Mouse (Mus musculus) thymus, postnatal 4 days (tissue): Measurements from ENCODE around the gene Map2k5.

Experiments used
- DNase-seq: peaks from one replicate; pipeline ENCODE4 v3.0.0; 2021

Gene Map2k5

DNA sequence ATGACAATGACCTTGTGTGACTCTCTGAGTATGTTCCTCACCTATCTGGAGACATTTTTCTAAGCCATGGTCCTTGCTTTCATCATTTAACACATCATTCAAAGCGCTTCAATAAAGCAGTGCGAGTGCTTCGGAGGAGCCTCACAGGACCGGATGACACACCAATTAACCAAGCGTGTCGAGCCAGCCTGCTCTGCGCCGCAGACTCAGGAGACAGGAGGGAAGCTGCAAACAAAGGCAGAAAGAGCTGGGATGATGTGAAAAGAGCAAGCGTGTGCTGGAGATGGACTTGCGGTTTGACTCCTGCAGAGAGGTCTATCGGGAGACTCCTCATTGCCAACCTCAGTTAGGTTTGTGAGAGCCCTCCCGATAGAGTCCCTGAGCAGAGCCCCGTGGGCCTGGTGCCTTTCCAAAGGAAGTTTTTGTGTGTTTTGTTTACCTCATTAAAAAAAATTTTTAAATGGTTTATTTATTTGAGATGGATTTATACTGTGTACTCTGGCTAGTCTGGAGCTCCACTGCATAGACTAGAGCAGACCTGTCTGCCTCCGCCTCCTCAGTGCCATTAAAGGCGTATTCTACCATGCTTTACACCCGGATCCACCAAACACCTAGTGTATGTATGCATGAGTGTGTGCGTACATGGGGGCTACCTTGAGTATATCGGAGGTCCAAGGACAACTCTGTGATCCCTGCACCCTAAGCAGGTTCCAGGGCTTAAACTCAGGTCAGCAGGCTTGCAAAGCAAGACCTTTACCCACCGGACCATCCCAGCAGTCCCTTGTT is 126.7 kb downstream of the Map2k5 start:
- DNase-seq, result no peak

DNA sequence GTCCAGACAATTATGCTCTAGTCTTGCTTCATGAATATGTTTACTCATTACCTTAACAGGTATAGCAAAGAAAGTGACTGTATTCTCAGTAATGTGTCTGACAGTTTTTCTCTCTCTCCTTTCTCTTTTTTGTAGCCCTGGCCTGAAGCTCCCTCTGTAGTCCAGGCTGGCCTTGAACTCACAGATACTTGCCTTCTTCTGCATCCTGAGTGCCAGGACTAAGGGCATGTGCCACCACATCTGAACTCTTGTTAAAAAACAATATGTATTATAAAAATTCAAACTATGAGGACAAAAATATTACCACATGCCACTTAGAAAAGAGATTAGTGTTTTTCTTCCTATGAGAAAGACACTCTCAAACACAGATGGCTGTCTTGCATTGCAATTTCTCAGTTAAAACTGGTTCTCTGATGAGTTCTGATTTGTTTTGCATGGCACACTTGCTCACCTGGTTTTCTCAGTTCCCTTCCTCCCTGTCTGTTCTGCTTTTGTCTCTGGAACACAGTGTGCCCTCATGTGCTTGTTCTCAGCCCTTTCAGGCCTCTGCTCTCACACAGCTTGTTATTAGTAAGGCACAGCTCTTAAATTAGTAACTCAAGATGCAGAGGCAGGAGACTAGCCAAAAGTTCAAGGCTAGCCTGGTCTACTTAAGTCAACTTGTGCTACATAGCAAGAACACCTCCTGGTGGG is 129.5 kb downstream of the Map2k5 start:
- no peak for DNase-seq

DNA sequence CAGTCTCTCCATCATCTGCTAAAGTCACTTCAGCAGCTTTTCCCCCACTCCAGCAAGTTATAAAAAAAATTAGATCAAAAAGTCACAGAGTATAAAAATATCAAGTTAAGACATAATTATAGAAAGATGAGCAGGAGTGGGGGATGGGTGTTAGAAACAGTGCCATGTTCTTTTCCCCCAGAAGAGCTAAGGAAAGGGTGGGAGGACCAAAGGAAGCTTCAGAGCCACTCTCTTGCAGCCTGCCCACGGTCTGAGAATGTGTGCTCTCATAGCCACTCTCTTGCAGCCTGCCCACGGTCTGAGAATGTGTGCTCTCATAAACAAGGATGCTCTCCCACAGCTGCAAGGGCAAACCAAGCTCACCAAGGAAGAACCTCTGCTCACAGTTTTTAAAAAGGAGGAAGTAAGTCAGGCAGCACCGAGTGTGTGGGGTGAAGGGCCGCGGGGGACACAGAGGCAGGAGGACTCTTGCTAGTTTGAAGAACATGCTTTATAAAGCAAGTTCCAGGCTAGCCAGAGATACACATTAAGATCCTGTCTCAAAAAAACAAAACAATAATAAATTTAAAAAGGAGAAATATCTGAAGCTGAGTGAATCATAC is 131.0 kb downstream of the Map2k5 start:
- DNase-seq, result no peak

DNA sequence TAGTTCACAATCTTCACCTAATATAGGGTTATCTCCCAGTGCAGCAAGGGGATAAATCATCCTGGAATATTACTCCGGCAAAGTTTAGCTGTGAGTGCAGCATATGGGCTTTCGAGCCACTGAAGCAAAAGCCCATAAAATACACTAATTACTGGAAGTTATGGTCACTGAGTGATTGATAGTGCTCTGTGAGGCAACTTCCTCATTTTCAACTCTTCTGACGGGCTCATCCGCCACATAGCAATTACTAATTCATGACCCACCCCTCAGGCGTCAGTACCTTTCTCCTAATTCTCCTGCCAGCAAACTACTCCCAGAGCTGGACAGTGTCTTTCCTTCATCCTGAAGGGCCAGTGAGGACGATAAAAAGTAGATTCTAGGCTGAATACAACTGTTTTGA is 135.7 kb downstream of the Map2k5 start:
- no peak for DNase-seq

DNA sequence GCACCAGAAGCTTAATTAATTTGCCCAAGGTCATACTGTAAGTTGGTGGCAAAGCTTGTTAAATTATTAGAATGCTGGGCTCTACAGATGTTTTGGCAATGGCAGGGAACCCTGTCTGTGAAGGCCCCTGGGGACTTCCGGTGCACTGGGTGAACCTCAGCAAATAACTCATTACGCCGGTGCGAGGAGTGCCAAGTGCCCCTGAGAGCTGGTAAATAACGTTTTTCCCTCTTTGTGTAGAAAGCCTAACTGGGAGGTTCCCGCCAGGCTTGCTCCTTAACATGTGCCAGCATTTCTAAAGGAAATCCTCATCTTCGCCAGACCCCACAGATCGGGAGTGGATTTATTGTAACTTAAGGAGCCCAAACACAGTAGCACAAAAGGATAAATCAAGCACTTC is 136.5 kb downstream of the Map2k5 start:
- no peak for DNase-seq

DNA sequence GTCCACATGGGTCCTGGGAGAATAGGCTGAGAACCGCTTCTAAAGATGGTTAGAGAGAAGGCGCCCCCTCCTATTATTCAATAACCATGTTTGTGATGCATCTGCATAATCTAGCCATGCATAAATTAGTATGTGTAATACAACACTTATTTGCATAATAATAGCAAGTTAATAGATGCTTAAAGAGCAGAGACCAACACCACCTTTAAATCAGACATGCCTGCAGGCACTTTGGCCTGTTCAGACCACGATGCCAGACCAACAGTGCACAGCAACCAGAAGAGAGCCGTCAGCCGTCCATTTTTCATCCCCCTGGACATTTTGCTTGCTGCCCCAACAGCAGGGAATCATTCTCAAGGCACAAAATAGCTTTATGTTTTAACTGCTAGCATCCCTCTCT is 143.3 kb downstream of the Map2k5 start:
- no peak for DNase-seq

DNA sequence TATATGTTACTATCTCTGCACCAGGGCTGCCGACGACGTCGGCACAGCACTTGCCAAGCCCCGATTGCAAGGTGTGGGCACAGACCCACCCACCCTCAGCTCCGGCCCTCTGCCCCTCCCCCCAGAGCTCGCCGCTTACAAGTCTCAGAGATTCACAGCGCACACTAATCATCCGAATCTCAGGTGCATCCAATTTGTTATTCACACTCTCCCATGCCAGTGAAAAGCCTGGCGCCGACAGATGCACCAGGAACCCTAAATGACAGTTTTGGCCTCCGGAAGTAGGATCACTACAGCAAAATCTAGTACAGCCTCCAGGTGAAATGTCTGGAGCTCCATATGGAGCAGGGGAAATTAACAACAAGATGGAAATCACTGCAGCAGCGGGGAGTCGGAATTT is 147.4 kb downstream of the Map2k5 start:
- DNase-seq, result no peak

DNA sequence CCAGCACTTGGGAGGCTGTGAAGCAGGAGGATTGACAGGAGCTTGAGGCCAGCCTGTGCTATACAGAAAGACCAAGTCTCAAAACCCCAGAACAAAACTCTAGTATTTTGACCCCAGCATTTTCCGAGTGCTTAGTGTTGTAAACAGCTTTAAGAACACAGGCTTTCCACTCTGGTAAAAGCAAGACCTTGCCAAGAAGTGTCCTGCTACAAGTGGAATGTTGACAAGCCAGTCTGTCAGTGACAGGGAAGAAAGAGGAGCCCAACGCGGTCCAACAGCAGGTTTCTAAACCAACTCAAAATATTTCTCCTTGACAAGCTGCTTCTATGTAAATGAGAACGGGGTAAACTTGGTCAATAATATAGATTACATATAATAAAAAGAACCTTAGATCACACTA is 148.6 kb downstream of the Map2k5 start:
- no peak for DNase-seq

DNA sequence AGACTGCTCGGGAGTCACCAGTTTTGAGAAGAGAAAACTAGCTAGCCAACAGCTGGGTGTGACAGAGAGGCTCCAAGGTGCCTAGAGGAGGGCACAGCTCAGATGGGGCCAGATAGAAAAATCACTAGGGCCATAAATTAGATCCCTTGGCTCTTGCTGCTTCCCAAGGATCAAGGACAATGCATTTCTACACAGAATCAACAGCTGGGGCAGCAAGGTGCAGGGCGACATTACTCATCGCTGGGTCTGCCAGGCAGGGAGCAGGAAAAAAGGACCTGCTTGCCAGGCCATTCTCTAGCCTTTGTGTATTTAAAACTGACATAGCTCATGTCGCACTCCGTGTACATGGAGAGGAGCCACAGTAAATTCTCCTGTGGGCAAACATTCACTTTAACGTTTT is 155.5 kb downstream of the Map2k5 start:
- no peak for DNase-seq

DNA sequence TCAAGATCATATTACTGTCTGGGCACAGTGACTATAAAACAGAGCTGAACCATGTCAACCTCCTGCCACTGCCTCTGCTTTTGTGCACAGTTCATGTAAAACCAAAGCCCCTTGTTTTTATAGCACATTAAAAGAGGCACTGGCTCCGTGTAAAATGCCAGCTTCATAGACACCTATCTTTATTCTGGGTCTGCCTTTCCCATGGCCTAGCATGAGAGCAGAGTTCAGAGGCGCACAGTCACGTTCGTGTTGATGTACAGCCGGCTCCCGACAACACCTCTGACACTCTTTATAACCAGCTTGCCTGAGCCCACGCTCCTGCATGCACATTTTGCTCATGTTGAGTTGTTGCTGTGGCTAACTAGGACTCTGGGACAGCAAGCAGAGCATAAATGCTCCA is 157.9 kb downstream of the Map2k5 start:
- no peak for DNase-seq

DNA sequence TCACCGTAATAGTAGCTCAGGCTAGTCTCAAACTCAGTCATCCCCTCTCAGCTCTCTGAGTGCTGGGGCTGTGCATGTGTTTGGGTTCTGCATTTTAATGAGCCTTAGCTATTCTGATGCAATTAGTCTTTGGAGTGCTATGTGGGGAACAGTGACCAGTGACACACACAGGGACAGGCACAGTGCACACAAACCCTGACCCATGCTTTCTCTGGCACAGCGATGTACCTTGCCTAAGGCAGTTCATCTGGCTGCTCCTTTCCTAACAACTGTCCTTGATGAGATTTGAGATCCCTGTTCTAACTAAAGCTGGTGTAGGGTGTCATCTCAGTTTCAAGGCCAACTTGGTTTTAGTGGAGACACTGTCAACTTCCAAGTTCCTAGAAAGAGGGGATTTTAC is 162.7 kb downstream of the Map2k5 start:
- no peak for DNase-seq

DNA sequence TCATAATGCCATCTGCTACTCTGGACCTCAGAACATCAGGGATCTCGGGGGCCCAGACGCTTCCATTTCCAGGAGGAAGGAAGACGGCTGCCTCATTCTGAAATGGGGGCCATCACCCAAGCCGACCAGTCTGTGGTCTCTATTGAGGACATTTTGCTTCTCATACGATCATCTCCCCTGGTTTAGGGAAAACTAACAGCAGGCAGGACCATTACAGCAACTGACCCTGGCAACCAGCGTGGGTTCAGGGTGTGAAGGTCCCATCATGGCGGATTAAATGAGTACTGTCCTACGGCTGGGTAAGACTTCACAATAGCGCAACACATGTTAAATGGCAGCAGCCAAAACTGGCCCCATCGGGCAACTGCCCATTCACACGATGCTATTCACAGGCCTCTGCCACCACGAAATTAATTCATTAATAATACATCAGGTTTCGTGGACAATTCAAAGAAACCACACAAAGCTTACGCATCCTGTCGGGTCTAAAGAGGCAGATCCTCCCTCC is 170.9 kb downstream of the Map2k5 start:
- DNase-seq, result no peak

DNA sequence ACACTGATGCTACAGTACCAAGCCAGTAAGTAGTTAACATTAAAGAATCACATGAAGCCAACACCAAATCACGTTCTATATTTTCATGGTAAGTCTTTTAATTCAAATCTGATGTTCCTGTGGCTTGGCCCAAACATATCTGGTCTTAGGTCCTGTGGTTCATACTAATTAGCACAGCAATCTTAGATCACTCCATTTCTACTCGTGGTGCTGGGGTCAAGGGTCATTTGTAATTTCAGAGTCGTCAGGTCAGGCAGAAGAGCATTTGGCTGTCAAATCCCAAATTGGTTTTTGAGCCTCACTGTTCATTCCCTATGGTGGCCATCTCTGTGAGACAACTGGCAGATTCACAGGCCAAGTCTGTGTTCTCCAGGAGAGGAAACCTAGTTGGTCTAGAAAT is 174.2 kb downstream of the Map2k5 start:
- no peak for DNase-seq

DNA sequence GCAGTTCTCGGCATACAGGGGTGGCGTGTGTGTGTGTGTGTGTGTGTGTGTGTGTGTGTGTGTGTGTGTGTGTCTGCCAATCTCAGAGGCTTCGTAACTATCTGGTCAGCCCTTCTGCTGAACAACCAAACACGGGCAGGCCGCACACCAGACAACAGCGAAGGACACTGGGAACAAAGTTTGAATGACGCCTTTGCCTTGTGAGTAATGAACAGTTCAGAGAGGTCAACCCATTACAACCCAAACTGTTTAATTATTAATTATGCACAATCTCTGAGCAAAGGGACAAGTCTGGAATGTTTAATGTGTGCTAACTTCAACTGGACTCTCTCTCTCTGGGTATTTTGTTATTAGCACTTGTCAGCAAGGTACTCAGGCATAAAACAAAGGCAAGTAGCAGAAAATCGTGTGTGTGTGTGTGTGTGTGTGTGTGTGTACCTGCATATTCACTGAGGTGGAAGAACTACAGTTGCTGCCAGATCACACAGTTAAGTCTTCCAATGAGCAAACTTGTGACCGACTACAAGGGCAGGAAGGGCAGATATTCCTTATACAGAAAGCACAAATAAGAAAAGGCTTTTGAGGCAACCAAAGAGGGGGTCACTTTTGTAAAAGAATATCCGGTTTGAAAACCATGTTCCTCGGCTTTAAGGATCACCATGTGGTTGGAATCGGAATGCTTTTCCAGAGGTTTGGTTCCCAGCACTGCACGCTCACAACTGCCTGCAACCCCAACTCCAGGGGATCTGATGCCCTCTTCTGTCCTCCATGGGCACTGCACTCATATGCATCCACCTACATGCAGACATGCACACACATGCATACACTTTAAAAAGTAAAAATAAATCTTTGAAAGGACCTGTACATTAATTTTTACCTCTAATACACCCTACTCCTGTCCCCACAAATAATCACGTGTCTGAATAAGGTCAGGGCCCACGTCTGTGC is 176.1 kb downstream of the Map2k5 start:
- DNase-seq, result no peak

DNA sequence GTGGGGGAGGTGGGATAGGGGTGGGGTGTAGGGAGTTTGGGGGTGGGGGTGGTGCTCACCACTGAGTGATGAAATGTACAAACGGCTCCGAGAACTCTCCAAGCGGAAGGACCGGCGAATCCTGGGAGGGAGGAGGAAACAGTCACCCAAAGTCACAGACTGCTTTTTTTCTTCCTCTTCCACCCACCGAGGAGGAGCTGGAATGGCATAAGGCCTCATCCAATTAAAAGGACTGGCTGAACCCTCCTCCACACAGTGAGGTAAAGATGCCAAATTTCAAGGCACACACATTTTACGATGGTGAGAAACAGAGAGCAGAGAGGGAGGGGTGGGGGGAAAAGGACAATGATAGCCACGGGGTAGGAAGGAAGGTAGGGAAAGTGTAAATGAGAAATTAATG is 180.4 kb downstream of the Map2k5 start:
- no peak for DNase-seq

DNA sequence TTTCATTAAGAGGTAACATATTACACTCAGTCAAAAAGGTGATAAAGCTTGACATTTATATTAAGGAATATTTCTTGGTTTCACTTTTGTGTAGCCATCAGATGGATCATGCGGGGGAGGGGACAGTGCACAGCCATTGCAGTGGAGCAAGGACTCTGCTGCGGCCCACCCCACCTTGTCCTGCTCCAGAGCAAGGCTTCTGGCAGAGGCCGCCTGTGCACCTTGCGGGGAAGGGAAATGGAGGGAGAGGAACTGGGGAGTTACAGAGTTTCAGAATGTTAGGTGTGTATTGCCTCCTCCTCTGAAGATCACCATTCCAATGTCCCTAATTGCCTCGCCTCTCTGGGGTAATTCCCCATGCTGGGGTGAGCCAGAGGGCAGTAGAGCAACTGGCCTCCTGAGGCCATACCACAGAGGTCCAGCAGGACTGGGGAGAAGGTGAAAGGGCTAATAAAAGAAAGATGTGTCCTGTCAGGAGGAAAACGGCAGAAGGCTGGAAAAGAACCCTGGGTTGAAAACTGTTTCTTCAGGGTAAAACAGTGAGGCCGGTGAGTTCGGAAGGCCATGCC is 181.5 kb downstream of the Map2k5 start:
- DNase-seq, result no peak

DNA sequence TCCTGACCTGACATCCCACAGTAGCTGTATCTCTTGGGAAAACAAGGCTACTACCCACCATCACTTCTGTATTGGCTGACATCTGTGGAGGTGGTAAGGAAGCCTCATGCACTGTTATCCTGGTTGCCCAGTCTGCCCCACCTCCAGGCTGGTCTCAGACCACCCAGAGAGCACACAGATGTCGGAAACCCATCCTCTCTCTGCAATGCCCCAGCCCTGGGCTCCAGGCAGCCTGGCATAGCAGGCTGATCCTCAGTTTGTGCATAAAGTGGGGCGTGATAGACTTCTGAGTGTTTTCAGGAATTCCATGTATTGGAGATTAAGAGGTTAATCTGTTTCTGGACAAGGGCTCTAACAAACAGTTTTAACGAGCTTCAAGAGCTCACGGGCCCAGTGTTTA is 182.2 kb downstream of the Map2k5 start:
- no peak for DNase-seq

DNA sequence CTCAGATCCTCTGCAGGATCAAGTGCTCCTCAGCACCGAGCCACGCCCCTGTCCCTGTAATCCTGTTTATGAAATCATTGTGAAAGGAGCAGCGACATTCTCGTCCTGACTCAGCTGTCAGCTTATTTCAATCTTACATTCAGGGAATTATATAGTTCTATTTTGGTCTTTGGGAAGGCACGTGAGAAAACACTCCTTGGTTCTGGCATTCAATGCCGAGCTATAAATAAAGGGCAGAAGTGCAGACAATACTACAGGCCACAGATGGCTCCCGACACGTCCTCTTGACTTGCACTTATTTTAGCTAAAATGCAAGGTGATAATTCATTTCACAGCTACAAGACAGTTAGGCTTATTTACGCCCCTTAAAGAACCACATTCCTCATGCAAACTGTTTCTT is 182.9 kb downstream of the Map2k5 start:
- DNase-seq, result no peak

DNA sequence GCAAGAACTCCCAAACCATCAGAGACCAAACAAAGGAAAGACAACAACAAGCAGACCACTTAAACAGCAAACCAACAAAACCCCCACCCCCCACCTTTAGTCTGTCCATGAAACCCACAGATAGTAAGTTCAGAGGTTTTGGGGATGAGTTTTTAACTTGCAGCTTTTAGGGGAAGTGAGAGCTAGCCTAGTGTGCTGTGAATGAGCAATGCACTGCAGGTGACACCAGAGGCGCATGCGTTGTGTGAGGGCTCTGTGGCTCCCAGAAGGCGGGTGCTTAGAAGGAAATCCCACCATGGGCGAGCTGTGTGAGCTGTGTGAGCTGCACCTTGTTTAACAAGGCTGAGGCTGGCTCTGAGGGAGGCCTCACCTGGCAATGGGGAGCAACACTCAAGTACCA is 184.9 kb downstream of the Map2k5 start:
- no peak for DNase-seq

DNA sequence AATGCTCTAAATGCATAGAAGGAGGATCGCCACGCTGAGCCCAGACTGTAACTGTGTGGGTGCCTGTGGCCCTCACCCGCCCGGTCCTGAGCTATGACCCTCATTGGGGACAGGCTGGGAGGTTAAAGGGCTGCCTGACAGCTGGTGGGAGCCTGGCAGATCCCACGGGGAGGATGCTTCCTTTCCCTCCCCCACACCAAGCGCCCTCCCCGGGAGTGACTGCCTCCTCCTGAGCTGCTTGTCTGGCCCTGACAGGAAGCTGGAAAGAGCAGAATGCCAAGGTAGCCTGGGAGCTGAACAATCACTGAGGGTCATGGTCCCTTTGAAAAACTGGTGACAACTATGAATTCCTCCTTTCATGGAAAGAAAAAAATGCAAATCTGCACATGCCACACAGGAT is 190.4 kb downstream of the Map2k5 start:
- DNase-seq, result no peak

DNA sequence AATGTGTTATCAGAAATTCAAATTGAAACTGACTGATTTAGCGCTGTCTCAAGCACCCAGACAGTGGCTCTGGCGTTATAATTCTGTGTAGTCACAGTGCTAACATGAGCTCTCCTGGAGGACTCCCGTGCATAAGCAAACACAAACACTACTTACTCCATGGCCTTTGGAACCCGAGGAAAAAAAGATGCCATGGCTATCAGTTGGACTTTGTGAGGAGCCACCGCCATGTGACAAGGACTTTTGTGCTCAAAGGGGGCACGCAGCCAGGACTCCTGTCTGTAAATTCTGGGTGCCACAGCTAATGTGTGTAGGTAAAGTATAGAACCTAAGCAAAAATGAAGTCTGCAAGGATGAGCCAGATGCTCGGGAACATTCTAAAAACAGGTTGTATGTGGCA is 192.5 kb downstream of the Map2k5 start:
- no peak for DNase-seq

DNA sequence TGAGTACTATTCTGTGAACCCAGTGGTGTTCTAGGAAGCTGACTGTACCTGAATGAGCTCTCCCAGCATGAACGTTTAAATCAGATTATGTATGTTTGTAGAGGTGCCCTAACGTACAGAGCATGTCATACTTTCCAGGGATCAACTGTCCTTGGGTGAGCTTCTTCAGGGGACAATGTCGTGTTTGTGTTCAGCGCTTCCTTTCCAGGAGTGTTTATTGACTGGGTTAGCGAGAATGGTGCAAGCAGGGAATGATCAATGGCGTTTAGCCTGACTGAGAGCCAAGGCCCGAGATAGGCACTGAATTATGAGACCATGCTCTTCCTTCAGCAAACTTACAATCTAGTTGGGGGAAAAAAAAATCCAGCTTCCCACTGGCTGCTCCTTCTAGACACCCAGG is 193.8 kb downstream of the Map2k5 start:
- no peak for DNase-seq
